Mouse (Mus musculus) embryonic facial prominence, embryonic 13.5 days (tissue): ENCODE data around the gene Vps13d. TPM values are rescaled to one million over a fixed set of nuclear protein-coding genes. Genes with fewer than 3 reads are reported as not detected.

ENCODE experiments used
- ATAC-seq: fragments of 200-750 bp; cut with Nextera tagmentation; 2 replicates; pipeline ENCODE4 v1.8.0; 2017; ENCODE audit warnings: low read depth; ENCODE audit not compliant: insufficient number of reproducible peaks, insufficient read depth, low FRiP score, low TSS enrichment
- H3K27ac ChIP-seq: fragments of 300-500 bp; sonication (generic); 2 replicates; pipeline ENCODE4 v1.5.1; 2015; ENCODE audit warnings: moderate library complexity, mild to moderate bottlenecking, inconsistent platforms
- H3K27me3 ChIP-seq: fragments of 300-500 bp; sonication (generic); 2 replicates; pipeline ENCODE4 v1.6.1; 2015; ENCODE audit warnings: mild to moderate bottlenecking, inconsistent platforms
- H3K36me3 ChIP-seq: fragments of 300-500 bp; sonication (generic); 2 replicates; pipeline ENCODE4 v1.6.1; 2015; ENCODE audit warnings: mild to moderate bottlenecking, inconsistent platforms
- H3K4me1 ChIP-seq: fragments of 300-500 bp; sonication (generic); 2 replicates; pipeline ENCODE4 v1.6.1; 2015; ENCODE audit warnings: inconsistent platforms
- H3K4me2 ChIP-seq: fragments of 300-500 bp; sonication (generic); 2 replicates; pipeline ENCODE4 v1.6.1; 2015; ENCODE audit warnings: moderate library complexity, mild to moderate bottlenecking, inconsistent platforms
- H3K4me3 ChIP-seq: fragments of 300-500 bp; sonication (generic); 2 replicates; pipeline ENCODE4 v1.5.1; 2015; ENCODE audit warnings: mild to moderate bottlenecking, inconsistent platforms
- H3K9ac ChIP-seq: fragments of 300-500 bp; sonication (generic); 2 replicates; pipeline ENCODE4 v1.6.1; 2015; ENCODE audit warnings: mild to moderate bottlenecking, inconsistent platforms
- H3K9me3 ChIP-seq: fragments of 300-500 bp; sonication (generic); 2 replicates; pipeline ENCODE4 v1.6.1; 2016; ENCODE audit warnings: inconsistent platforms
- WGBS: fragments of 180-500 bp; shearing (Covaris S2); methylation state at CpG from one replicate; pipeline ENCODE4 v1.1.7; 2015; ENCODE audit warnings: mixed read lengths; 5-methylcytosine and 5-hydroxymethylcytosine counted together
- polyA plus RNA-seq: library from polyadenylated mRNA; unstranded; fragments of >200 nt; fragmentation: Nextera tagmentation; extraction: Ambion mirVana; gene quantifications from 2 replicates; pipeline ENCODE4 v1.2.1, GENCODE M21; 2015

Vps13d gene
- polyA plus RNA-seq, 1 experiment from 2014 or later, result 6.7 TPM

GRCm38 (mm10) chr4:144996996-144997820 lies 197.6 kb downstream of the Vps13d start:
- Histone ChIP-seq H3K27me3 (no peaks in the 10 kb centered on the region), H3K27ac (peak overlapping the region; percentile 34; the same call in 1 of the 2 replicates), H3K4me3 (no peak overlapping the region), H3K4me1 (peaks cover 68% of the 10 kb centered on the region), H3K4me2 (no peak overlapping the region), H3K9me3 (no peaks in the 10 kb centered on the region), H3K36me3 (no peaks in the 10 kb centered on the region), H3K9ac (no peak overlapping the region)
- no peak for ATAC-seq
- 35% methylated on average over 6 of the region's 6 CpGs for WGBS

- H3K27ac ChIP-seq, result no peak overlapping the region
- no peak overlapping the region for H3K4me3 ChIP-seq
- H3K9ac ChIP-seq, result no peak overlapping the region
- H3K4me2 ChIP-seq, result no peak overlapping the region
- H3K36me3 ChIP-seq, result no peaks in the 10 kb centered on the region
- H3K4me1 ChIP-seq, result peaks cover 67% of the 10 kb centered on the region
- no peak for ATAC-seq
- no peaks in the 10 kb centered on the region for H3K27me3 ChIP-seq
- 71% methylated on average over 1 of the region's 1 CpGs for WGBS
- H3K9me3 ChIP-seq, result no peaks in the 10 kb centered on the region
Measured at GRCm38 (mm10) chr4:144995826-144996225, 199.0 kb downstream of the Vps13d start.

GRCm38 (mm10) chr4:144993047-144993917 lies 201.5 kb downstream of the Vps13d start:
- Histone ChIP-seq H3K9me3 (no peaks in the 10 kb centered on the region), H3K4me3 (no peak overlapping the region), H3K4me2 (no peak overlapping the region), H3K27ac (peak overlapping the region; percentile 48; the same call in 1 of the 2 replicates), H3K4me1 (peaks cover 60% of the 10 kb centered on the region), H3K27me3 (no peaks in the 10 kb centered on the region), H3K36me3 (no peaks in the 10 kb centered on the region), H3K9ac (no peak overlapping the region)
- ATAC-seq, result peak; percentile 27; the same call in 1 of the 2 replicates
- WGBS, result 16% methylated on average over 9 of the region's 9 CpGs

DNA sequence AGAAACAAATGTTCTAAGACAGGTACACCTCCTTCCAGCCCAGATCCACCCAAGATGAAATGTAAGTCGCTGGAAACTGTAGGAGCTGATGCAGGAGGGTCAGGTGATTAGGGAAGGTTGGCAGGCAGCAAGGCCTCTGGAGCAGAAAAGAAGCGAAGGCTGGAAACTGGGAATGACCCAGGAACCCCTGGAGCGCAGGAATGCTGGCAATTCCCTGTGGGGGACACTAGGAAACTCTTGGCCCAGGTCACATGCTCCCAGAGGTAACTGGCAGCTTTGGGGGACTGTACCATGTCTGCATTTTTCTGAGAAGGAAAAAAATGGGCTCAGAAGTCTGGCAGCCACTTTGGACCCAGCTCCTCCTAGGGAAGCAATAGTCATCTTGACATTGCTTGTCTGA lies 202.4 kb downstream of the Vps13d start:
- Histone ChIP-seq H3K4me3 (no peak overlapping the region), H3K36me3 (no peaks in the 10 kb centered on the region), H3K9me3 (no peaks in the 10 kb centered on the region), H3K27me3 (no peaks in the 10 kb centered on the region), H3K4me2 (no peak overlapping the region), H3K9ac (no peak overlapping the region), H3K27ac (no peak overlapping the region), H3K4me1 (peaks cover 55% of the 10 kb centered on the region)
- 19% methylated on average over 3 of the region's 3 CpGs for WGBS
- no peak for ATAC-seq

- Histone ChIP-seq H3K27ac (no peak overlapping the region), H3K36me3 (no peaks in the 10 kb centered on the region), H3K4me2 (no peak overlapping the region), H3K9ac (no peak overlapping the region), H3K4me1 (peaks cover 46% of the 10 kb centered on the region), H3K27me3 (no peaks in the 10 kb centered on the region), H3K9me3 (no peaks in the 10 kb centered on the region), H3K4me3 (no peak overlapping the region)
- ATAC-seq, result no peak
- WGBS, result 21% methylated on average over 5 of the region's 5 CpGs
Measured at GRCm38 (mm10) chr4:144988443-144989206, 206.2 kb downstream of the Vps13d start.

GRCm38 (mm10) chr4:144986016-144986805 lies 208.6 kb downstream of the Vps13d start:
- no peak for ATAC-seq
- Histone ChIP-seq H3K9me3 (no peaks in the 10 kb centered on the region), H3K27me3 (no peaks in the 10 kb centered on the region), H3K27ac (no peak overlapping the region), H3K4me2 (no peak overlapping the region), H3K9ac (no peak overlapping the region), H3K4me1 (peaks cover 41% of the 10 kb centered on the region), H3K4me3 (no peak overlapping the region), H3K36me3 (0 out of 2 replicates have a peak, but pooled peaks cover 3% of the 10 kb centered on the region)
- WGBS, result 89% methylated on average over 7 of the region's 7 CpGs

- Histone ChIP-seq H3K36me3 (0 out of 2 replicates have a peak, but pooled peaks cover 3% of the 10 kb centered on the region), H3K27ac (no peak overlapping the region), H3K27me3 (no peaks in the 10 kb centered on the region), H3K4me1 (peaks cover 50% of the 10 kb centered on the region), H3K9me3 (no peaks in the 10 kb centered on the region), H3K4me2 (no peak overlapping the region), H3K4me3 (no peak overlapping the region), H3K9ac (no peak overlapping the region)
- WGBS, result 61% methylated on average over 8 of the region's 8 CpGs
- no peak for ATAC-seq
Measured at GRCm38 (mm10) chr4:144983821-144984371, 210.9 kb downstream of the Vps13d start.

DNA sequence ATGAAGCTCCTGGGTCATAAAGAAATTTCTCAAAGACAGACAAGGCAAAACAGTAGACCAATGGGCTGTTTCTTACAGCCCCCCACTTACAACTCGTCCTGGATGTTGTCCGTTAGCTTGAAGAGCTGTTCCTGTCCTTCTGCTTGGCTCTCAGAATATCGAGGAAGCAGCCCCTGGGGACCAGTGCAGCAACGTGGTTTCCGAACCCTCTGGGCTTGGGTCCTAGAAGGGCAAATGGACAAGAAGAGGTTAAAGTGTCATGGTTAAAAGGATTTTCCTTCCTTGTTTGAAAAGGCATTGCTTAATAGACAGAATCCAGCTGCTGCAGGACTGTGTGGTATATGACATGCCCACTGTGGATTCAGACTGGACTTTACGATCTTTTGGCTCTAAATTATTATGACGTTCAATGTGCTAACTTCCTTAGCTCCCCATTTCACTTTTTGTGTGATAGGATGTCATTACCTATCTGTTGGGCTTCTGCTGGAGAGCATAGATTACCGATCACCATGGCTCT lies 211.5 kb downstream of the Vps13d start:
- H3K27ac ChIP-seq, result no peak overlapping the region
- H3K9me3 ChIP-seq, result no peaks in the 10 kb centered on the region
- no peak overlapping the region for H3K9ac ChIP-seq
- WGBS, result 72% methylated on average over 8 of the region's 8 CpGs
- no peaks in the 10 kb centered on the region for H3K27me3 ChIP-seq
- no peak for ATAC-seq
- H3K4me3 ChIP-seq, result no peak overlapping the region
- H3K36me3 ChIP-seq, result 0 out of 2 replicates have a peak, but pooled peaks cover 3% of the 10 kb centered on the region
- no peak overlapping the region for H3K4me2 ChIP-seq
- H3K4me1 ChIP-seq, result peaks cover 50% of the 10 kb centered on the region

GRCm38 (mm10) chr4:144980811-144981551 lies 213.8 kb downstream of the Vps13d start:
- Histone ChIP-seq H3K36me3 (0 out of 2 replicates have a peak, but pooled peaks cover 3% of the 10 kb centered on the region), H3K27ac (peak overlapping the region; percentile 57; the same call in 1 of the 2 replicates), H3K4me3 (no peak overlapping the region), H3K4me2 (peak overlapping the region; percentile 27; the same call in 1 of the 2 replicates), H3K9me3 (no peaks in the 10 kb centered on the region), H3K4me1 (peaks cover 52% of the 10 kb centered on the region), H3K9ac (no peak overlapping the region), H3K27me3 (no peaks in the 10 kb centered on the region)
- ATAC-seq, result no peak
- WGBS, result 24% methylated on average over 8 of the region's 8 CpGs

DNA sequence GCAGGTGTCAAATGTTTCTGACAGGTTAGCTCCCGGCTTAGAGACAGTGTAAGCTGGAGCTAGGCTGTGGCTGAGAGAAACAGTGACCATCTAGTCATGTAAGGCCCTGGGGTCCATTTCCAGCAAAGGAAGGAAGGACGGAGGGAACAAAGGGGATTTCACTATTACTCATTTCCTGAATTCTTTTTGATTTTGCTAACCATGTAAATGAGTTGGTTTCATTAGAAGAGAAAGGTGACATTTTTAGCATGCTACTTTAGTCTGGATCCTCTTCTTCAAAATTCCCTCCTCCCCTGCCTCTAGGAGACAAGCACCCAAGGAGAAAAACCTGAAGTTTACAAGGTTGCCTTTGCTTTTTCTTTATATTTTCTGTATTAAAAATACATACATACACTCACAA lies 214.7 kb downstream of the Vps13d start:
- no peak overlapping the region for H3K4me3 ChIP-seq

More for the DNA sequence above, 214.7 kb downstream of the Vps13d start:
- Histone ChIP-seq H3K4me1 (peaks cover 59% of the 10 kb centered on the region), H3K9ac (no peak overlapping the region), H3K4me2 (no peak overlapping the region), H3K9me3 (no peaks in the 10 kb centered on the region), H3K27me3 (no peaks in the 10 kb centered on the region), H3K27ac (0 out of 2 replicates have a peak overlapping the region, but pooled peaks have one; percentile 22), H3K36me3 (0 out of 2 replicates have a peak, but pooled peaks cover 3% of the 10 kb centered on the region)
- ATAC-seq, result no peak
- WGBS, result 65% methylated on average over 2 of the region's 2 CpGs
